Mouse (Mus musculus) liver, embryonic 14.5 days (tissue): ENCODE results near the gene Soat2. TPM values are rescaled to one million over a fixed set of nuclear protein-coding genes. Genes with fewer than 3 reads are reported as not detected.

Experiments used
- ATAC-seq: fragments of 200-750 bp; cut with Nextera tagmentation; 2 replicates; pipeline ENCODE4 v1.8.0; 2017; ENCODE audit warnings: moderate number of reproducible peaks, mild to moderate bottlenecking, moderate library complexity; ENCODE audit not compliant: insufficient read depth
- DNase-seq, 3 experiments: peaks; one replicate each; pipeline ENCODE4 v3.0.0-alpha.2; 2012 to 2013; ENCODE audit warnings: low read depth in 3 of 3, low spot score in 3 of 3
- H3K27ac ChIP-seq: fragments of 300-500 bp; sonication (generic); 2 replicates; pipeline ENCODE4 v1.5.1; 2014; ENCODE audit warnings: moderate library complexity, mild to moderate bottlenecking, control low read depth, inconsistent platforms
- H3K27me3 ChIP-seq: fragments of 300-500 bp; sonication (generic); 2 replicates; pipeline ENCODE4 v1.6.1; 2014; ENCODE audit warnings: mild to moderate bottlenecking, low read length, moderate library complexity; ENCODE audit not compliant: control insufficient read depth, insufficient read depth
- H3K36me3 ChIP-seq: fragments of 300-500 bp; sonication (generic); replicated peaks from 2 replicates; pipeline ENCODE4 v1.6.1; 2014; ENCODE audit warnings: low read depth; ENCODE audit not compliant: control insufficient read depth, insufficient read depth
- H3K4me1 ChIP-seq, 2 experiments: fragments of 200-500 bp in 1 of 2; fragments of 300-500 bp in 1 of 2; sonication (generic) in 1 of 2; replicated peaks; 2 replicates each; pipeline ENCODE4 v1.6.1; 2012 to 2014; ENCODE audit warnings: antibody characterized with exemption in 1 of 2, inconsistent platforms in 1 of 2, low read length in 1 of 2; ENCODE audit not compliant: control insufficient read depth in 2 of 2, insufficient read depth in 2 of 2
- H3K4me2 ChIP-seq: fragments of 300-500 bp; sonication (generic); 2 replicates; pipeline ENCODE4 v1.6.1; 2014; ENCODE audit warnings: low read depth, mild to moderate bottlenecking, control low read depth, moderate library complexity
- H3K4me3 ChIP-seq, 2 experiments: fragments of 200-500 bp in 1 of 2; fragments of 300-500 bp in 1 of 2; sonication (generic) in 1 of 2; 2 replicates each; pipeline ENCODE4 v1.5.1; 2012 to 2014; ENCODE audit warnings: low read depth in 2 of 2, low read length in 2 of 2, mild to moderate bottlenecking in 2 of 2, control low read depth in 1 of 2, inconsistent platforms in 1 of 2, moderate library complexity in 1 of 2; ENCODE audit not compliant: insufficient read depth in 1 of 2
- H3K9ac ChIP-seq: fragments of 300-500 bp; sonication (generic); replicated peaks from 2 replicates; pipeline ENCODE4 v1.6.1; 2014; ENCODE audit warnings: mild to moderate bottlenecking, control low read depth, moderate library complexity
- H3K9me3 ChIP-seq: fragments of 300-500 bp; sonication (generic); 2 replicates; pipeline ENCODE4 v1.6.1; 2016; ENCODE audit warnings: low read length, mixed read lengths; ENCODE audit not compliant: control insufficient read depth
- CTCF ChIP-seq: IDR thresholded peaks from 2 replicates; pipeline ENCODE4 v1.5.1; 2016; ENCODE audit warnings: antibody characterized with exemption, low read depth, control low read depth
- EP300 ChIP-seq: IDR thresholded peaks from 2 replicates; pipeline ENCODE4 v1.6.1; 2016; ENCODE audit warnings: antibody characterized with exemption, low read depth
- WGBS: fragments of 180-500 bp; shearing (Covaris S2); extraction: QIAGEN DNeasy Blood & Tissue Kit; methylation state at CpG from one replicate; pipeline ENCODE4 v1.1.7; 2014; ENCODE audit not compliant: insufficient replicate concordance; 5-methylcytosine and 5-hydroxymethylcytosine counted together
- polyA plus RNA-seq, 2 experiments: library from polyadenylated mRNA; depleted of rRNA in 1 of 2; stranded (reverse) in 1 of 2; unstranded in 1 of 2; fragments of >200 nt; fragmentation: Nextera tagmentation in 1 of 2; extraction: Ambion mirVana in 1 of 2; gene quantifications; 2 replicates each; pipeline versions ENCODE4 v1.2.1 to v1.2.3; 2012 to 2014

Gene Soat2
- polyA plus RNA-seq, 2 experiments = 21.9 to 34.4 TPM

- 78% methylated on average over 4 of the region's 4 CpGs for WGBS
- TF ChIP-seq EP300 (no peak), CTCF (no peak)
- H3K9ac ChIP-seq = no peak overlapping the region
- H3K4me1 ChIP-seq = no peaks in the 10 kb centered on the region
- H3K4me3 ChIP-seq = no peak overlapping the region
- peaks cover 3% of the 10 kb centered on the region for H3K36me3 ChIP-seq
- H3K4me2 ChIP-seq = no peak overlapping the region
- DNase-seq = no peak
- H3K9me3 ChIP-seq = no peaks in the 10 kb centered on the region
- no peak for ATAC-seq
- H3K27ac ChIP-seq = no peak overlapping the region
- H3K27me3 ChIP-seq = no peaks in the 10 kb centered on the region
Measured at GRCm38 (mm10) chr15:102118591-102118990, 31.7 kb upstream of the Soat2 start.

- Histone ChIP-seq H3K4me1 (no peaks in the 10 kb centered on the region), H3K27me3 (no peaks in the 10 kb centered on the region), H3K36me3 (peaks cover 3% of the 10 kb centered on the region), H3K4me3 (no peak overlapping the region), H3K4me2 (no peak overlapping the region), H3K9me3 (no peaks in the 10 kb centered on the region), H3K9ac (no peak overlapping the region), H3K27ac (no peak overlapping the region)
- no peak for ATAC-seq
- 76% methylated on average over 8 of the region's 8 CpGs for WGBS
- TF ChIP-seq CTCF (no peak), EP300 (no peak)
- no peak for DNase-seq
Measured at GRCm38 (mm10) chr15:102119121-102119830, 31.1 kb upstream of the Soat2 start.

GRCm38 (mm10) chr15:102119831-102120170 lies 30.5 kb upstream of the Soat2 start:
- H3K27ac ChIP-seq = no peak overlapping the region
- no peaks in the 10 kb centered on the region for H3K27me3 ChIP-seq
- no peak overlapping the region for H3K4me2 ChIP-seq
- ATAC-seq (no peak), DNase-seq (no peak)
- peaks cover 3% of the 10 kb centered on the region for H3K36me3 ChIP-seq
- H3K4me3 ChIP-seq = no peak overlapping the region
- H3K9ac ChIP-seq = no peak overlapping the region
- no peaks in the 10 kb centered on the region for H3K9me3 ChIP-seq
- TF ChIP-seq CTCF = no peak
- no peak for TF ChIP-seq EP300
- 72% methylated on average over 2 of the region's 2 CpGs for WGBS
- no peaks in the 10 kb centered on the region for H3K4me1 ChIP-seq

- 64% methylated on average over 5 of the region's 5 CpGs for WGBS
- Histone ChIP-seq H3K9ac (no peak overlapping the region), H3K4me3 (no peak overlapping the region), H3K4me1 (no peaks in the 10 kb centered on the region), H3K4me2 (no peak overlapping the region), H3K27ac (no peak overlapping the region), H3K36me3 (peaks cover 3% of the 10 kb centered on the region), H3K9me3 (no peaks in the 10 kb centered on the region), H3K27me3 (no peaks in the 10 kb centered on the region)
- ATAC-seq = no peak
- DNase-seq = no peak
- TF ChIP-seq CTCF (no peak), EP300 (no peak)
Measured at GRCm38 (mm10) chr15:102120530-102120929, 29.8 kb upstream of the Soat2 start.

- ATAC-seq = no peak
- peaks cover 19% of the 10 kb centered on the region for H3K36me3 ChIP-seq
- no peak for DNase-seq
Measured at GRCm38 (mm10) chr15:102126303-102126702, 24.0 kb upstream of the Soat2 start.

More at GRCm38 (mm10) chr15:102126303-102126702, 24.0 kb upstream of the Soat2 start:
- H3K27ac ChIP-seq = no peak overlapping the region
- H3K27me3 ChIP-seq = no peaks in the 10 kb centered on the region
- 65% methylated on average over 2 of the region's 2 CpGs for WGBS
- H3K4me2 ChIP-seq = no peak overlapping the region
- H3K9ac ChIP-seq = no peak overlapping the region
- no peak overlapping the region for H3K4me3 ChIP-seq
- no peaks in the 10 kb centered on the region for H3K4me1 ChIP-seq
- H3K9me3 ChIP-seq = no peaks in the 10 kb centered on the region
- TF ChIP-seq CTCF (no peak), EP300 (no peak)
